Mouse (Mus musculus) E14TG2a.4 (cell line): ENCODE results near the gene Gm3336.
A peak's percentile ranks its signal among the peaks of the same experiment; 100 is the strongest.

Experiments used
- H3K27me3 ChIP-seq: 2 replicates; pipeline ENCODE4 v1.6.1; 2014; ENCODE audit warnings: low read length, control low read depth; ENCODE audit not compliant: insufficient read depth
- H3K36me3 ChIP-seq: 2 replicates; pipeline ENCODE4 v1.6.1; 2014; ENCODE audit warnings: low read length, control low read depth; ENCODE audit not compliant: insufficient read depth
- H3K4me1 ChIP-seq: replicated peaks from 2 replicates; pipeline ENCODE4 v1.6.1; 2014; ENCODE audit warnings: low read depth, low read length, control low read depth
- H3K4me3 ChIP-seq: replicated peaks from 2 replicates; pipeline ENCODE4 v1.5.1; 2014; ENCODE audit warnings: mild to moderate bottlenecking, low read length
- H3K9me3 ChIP-seq: 2 replicates; pipeline ENCODE4 v1.6.1; 2014; ENCODE audit warnings: low read length, control low read depth
- CTCF ChIP-seq: conservative IDR thresholded peaks from 2 replicates; pipeline ENCODE4 v1.5.1; 2014; ENCODE audit warnings: low read length
- NANOG ChIP-seq: IDR thresholded peaks from 2 replicates; pipeline ENCODE4 v1.6.1; 2014; ENCODE audit warnings: borderline replicate concordance, low read length, mixed read lengths
- POU5F1 ChIP-seq: IDR thresholded peaks from 2 replicates; pipeline ENCODE4 v1.6.1; 2014; ENCODE audit warnings: low read length, borderline replicate concordance

Gene Gm3336

GRCm38 (mm10) chr8:70718297-70718696 is at the start of gene Gm3336:
Gm3336 (plus strand) TSS chr8:70718543.
- H3K9me3 ChIP-seq = no peaks in the 10 kb centered on the region
- no peaks in the 10 kb centered on the region for H3K36me3 ChIP-seq
- TF ChIP-seq POU5F1 (no peak), CTCF (peak; percentile 43), NANOG (no peak)
- H3K27me3 ChIP-seq = peaks cover 39% of the 10 kb centered on the region
- H3K4me3 ChIP-seq = peak within 1 kb of the TSS; percentile 65
- peaks cover 35% of the 10 kb centered on the region for H3K4me1 ChIP-seq

DNA sequence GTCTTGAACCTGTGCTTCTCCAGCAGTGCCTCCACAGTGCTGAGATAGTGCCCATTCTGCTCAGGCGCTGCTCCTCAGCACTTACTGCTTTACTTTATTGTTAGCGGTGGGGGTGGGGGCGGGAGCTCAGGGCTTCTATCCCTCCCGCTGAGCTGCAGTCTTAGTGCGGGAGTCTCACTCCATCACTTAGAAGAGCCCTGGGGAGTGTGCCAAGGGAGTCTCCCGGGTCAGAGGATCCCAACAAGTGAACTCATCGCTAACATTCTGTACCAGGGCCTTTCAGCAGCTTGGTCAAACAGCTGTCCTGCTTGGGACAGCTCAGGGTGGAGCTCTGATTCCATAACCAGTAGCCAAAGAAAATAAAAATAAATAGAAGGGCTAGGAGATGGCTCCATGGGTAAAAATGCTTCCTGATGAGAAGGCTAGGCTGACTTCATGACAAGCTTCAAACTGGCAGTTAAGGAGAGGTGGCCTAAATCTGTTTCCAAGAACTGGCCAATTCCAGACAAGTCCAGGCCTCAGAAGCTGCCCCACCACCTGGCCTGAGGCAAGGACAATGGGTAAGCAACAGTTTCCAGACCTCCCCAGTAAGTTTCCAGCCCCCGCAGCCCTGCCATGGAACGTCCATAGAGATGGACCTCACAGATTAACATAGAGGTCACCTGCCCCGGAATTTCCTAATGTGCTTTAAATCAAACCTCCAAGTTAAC is 46.6 kb upstream of the Gm3336 start:
- no peaks in the 10 kb centered on the region for H3K9me3 ChIP-seq
- H3K4me3 ChIP-seq = peak overlapping the region; percentile 87; the same call in 1 of the 2 replicates
- no peaks in the 10 kb centered on the region for H3K27me3 ChIP-seq
- TF ChIP-seq NANOG (no peak), CTCF (no peak), POU5F1 (no peak)
- H3K36me3 ChIP-seq = peaks cover 18% of the 10 kb centered on the region
- peaks cover 69% of the 10 kb centered on the region for H3K4me1 ChIP-seq

- H3K27me3 ChIP-seq = no peaks in the 10 kb centered on the region
- H3K4me3 ChIP-seq = peak overlapping the region; percentile 87
- H3K4me1 ChIP-seq = peaks cover 70% of the 10 kb centered on the region
- H3K9me3 ChIP-seq = no peaks in the 10 kb centered on the region
- TF ChIP-seq NANOG (no peak), POU5F1 (no peak), CTCF (no peak)
- peaks cover 25% of the 10 kb centered on the region for H3K36me3 ChIP-seq
These were observed 45.8 kb upstream of the Gm3336 start for GRCm38 (mm10) chr8:70672325-70673078.

DNA sequence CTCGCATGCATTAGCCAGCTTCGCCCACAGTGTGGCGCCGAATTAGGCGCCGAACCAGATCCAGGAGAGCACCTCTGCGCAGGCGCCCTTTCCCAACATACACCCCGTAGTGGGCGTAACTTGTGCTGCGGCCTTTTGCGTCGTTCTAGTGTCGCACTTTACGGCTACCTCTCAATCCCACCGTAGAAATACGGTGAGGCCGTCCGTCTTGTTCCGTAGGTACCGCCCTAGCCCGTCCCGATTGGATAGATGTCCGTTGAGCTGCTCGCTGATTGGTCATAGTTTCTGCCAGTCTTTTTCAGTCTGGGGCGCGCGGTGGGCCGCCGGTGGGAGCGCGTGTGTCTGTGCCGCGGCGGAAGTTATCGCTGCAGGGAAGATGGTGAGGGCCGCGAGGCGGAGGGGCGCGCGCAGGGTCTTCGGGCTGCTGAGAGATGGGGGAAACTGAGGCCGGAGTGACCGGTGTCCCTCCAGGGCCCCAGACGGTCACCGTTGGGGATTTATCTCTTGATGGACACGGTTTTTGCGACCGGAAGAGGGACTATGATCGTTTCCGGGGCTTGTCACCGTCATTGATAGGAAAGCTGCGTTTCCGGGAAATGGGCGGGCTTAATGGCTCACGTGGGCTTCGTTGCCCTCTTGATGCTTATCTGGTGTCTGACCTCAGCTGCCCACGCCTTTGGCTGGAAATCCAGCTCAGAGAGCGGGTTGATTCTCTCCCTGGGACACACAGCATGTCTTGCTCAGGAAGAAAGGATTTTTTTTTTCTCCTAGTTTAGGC is 45.1 kb upstream of the Gm3336 start, which contains the start of gene Lsm4:
Lsm4 (plus strand) TSS at position 170 of the 778 bp plus-strand sequence.
- TF ChIP-seq POU5F1 = no peak
- peak; percentile 66 for TF ChIP-seq CTCF
- Histone ChIP-seq H3K27me3 (no peaks in the 10 kb centered on the region), H3K9me3 (no peaks in the 10 kb centered on the region), H3K4me1 (peaks cover 76% of the 10 kb centered on the region), H3K4me3 (peak within 1 kb of the TSS; percentile 87), H3K36me3 (peaks cover 32% of the 10 kb centered on the region)

DNA sequence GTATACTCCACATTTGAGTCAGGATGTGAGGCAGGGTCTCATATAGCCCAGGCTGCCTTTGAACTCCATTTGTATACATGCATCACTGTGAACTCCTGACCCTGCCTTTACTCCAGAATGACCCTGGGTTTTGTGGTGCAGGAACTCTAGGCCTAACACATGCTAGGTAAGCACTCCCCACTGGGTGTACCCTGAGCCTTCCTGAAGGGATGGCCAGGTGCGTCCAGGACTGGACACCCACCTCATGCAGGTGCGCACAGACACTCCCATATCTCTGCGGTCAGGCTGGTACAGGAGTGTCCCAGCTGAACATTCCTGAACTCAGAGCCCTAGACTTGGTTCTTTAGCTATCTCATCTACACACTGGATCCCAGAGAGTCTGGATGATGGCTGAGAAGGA is 44.2 kb upstream of the Gm3336 start:
- Histone ChIP-seq H3K9me3 (no peaks in the 10 kb centered on the region), H3K27me3 (no peaks in the 10 kb centered on the region), H3K36me3 (peaks cover 41% of the 10 kb centered on the region), H3K4me3 (peak overlapping the region; percentile 87), H3K4me1 (peaks cover 80% of the 10 kb centered on the region)
- TF ChIP-seq POU5F1 = no peak
- TF ChIP-seq NANOG = no peak
- no peak for TF ChIP-seq CTCF

GRCm38 (mm10) chr8:70674716-70675115 is 43.6 kb upstream of the Gm3336 start:
- Histone ChIP-seq H3K36me3 (peaks cover 47% of the 10 kb centered on the region), H3K9me3 (no peaks in the 10 kb centered on the region), H3K4me3 (peak overlapping the region; percentile 87), H3K27me3 (no peaks in the 10 kb centered on the region), H3K4me1 (peaks cover 86% of the 10 kb centered on the region)
- no peak for TF ChIP-seq POU5F1
- TF ChIP-seq CTCF = no peak
- TF ChIP-seq NANOG = no peak

DNA sequence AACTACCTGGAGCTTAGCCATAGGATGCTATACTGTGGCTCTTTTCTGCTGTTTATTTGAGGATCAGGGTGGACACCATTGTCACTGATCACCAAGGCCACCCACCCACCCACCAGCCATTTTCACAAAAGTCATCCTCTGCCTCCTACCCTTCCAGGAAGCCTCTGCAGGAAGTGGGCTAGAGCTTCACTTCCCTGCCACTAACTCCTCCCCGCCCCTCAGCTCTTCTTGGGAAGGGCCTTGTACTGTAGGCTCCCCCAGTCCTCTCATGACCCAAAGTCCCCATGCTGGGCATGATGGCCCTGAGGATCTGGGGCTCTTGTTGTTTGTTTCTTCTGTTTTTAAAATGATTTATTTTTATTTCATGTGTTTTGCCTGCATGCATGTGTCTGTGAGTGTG is 43.0 kb upstream of the Gm3336 start:
- peaks cover 53% of the 10 kb centered on the region for H3K36me3 ChIP-seq
- H3K27me3 ChIP-seq = no peaks in the 10 kb centered on the region
- H3K9me3 ChIP-seq = no peaks in the 10 kb centered on the region
- H3K4me3 ChIP-seq = peak overlapping the region; percentile 87
- TF ChIP-seq POU5F1 (no peak), CTCF (no peak), NANOG (no peak)
- H3K4me1 ChIP-seq = peaks cover 90% of the 10 kb centered on the region
